Mouse (Mus musculus): ENCODE results near the gene Zscan2. TPM values are rescaled to one million over a fixed set of nuclear protein-coding genes. Genes with fewer than 3 reads are reported as not detected.

Zscan2 gene
- total RNA-seq, 2 experiments from 2014 or later = 6.5 to 6.8 TPM

GRCm38 (mm10) chr7:80843910-80844640 lies 16.6 kb upstream of the Zscan2 start:
- no peak for DNase-seq

GRCm38 (mm10) chr7:80844691-80845090 lies 16.0 kb upstream of the Zscan2 start:
- DNase-seq = no peak

GRCm38 (mm10) chr7:80845621-80846279 lies 15.0 kb upstream of the Zscan2 start:
- DNase-seq = no peak

- DNase-seq = no peak
Observed at GRCm38 (mm10) chr7:80846280-80846678, 14.4 kb upstream of the Zscan2 start.

GRCm38 (mm10) chr7:80846709-80847108 lies 14.0 kb upstream of the Zscan2 start:
- DNase-seq = no peak

GRCm38 (mm10) chr7:80849267-80849666 lies 11.5 kb upstream of the Zscan2 start:
- DNase-seq = no peak

GRCm38 (mm10) chr7:80849710-80850109 lies 11.0 kb upstream of the Zscan2 start:
- DNase-seq = peak; percentile 64

- DNase-seq = no peak
Observed at GRCm38 (mm10) chr7:80850520-80850919, 10.2 kb upstream of the Zscan2 start.

- no peak for DNase-seq
Observed at GRCm38 (mm10) chr7:80853218-80853617, 7.5 kb upstream of the Zscan2 start.

GRCm38 (mm10) chr7:80855316-80855715 lies 5.4 kb upstream of the Zscan2 start:
- no peak for DNase-seq

GRCm38 (mm10) chr7:80857181-80857580 lies 3.5 kb upstream of the Zscan2 start:
- peak; percentile 88 for DNase-seq

- peak; percentile 74 for DNase-seq
Observed at GRCm38 (mm10) chr7:80860227-80860626, 493 bp upstream of the Zscan2 start.

- no peak for DNase-seq
Observed at GRCm38 (mm10) chr7:80862475-80862874, 1.8 kb downstream of the Zscan2 start.

- DNase-seq = no peak
Observed at GRCm38 (mm10) chr7:80863520-80863919, 2.8 kb downstream of the Zscan2 start.

GRCm38 (mm10) chr7:80864151-80864550 lies 3.4 kb downstream of the Zscan2 start:
- DNase-seq = no peak

- no peak for DNase-seq
Observed at GRCm38 (mm10) chr7:80864831-80865230, 4.1 kb downstream of the Zscan2 start.

- DNase-seq = no peak
Observed at GRCm38 (mm10) chr7:80865521-80865920, 4.8 kb downstream of the Zscan2 start.

- no peak for DNase-seq
Observed at GRCm38 (mm10) chr7:80866514-80867147, 5.9 kb downstream of the Zscan2 start.

GRCm38 (mm10) chr7:80868686-80869085 lies 8.0 kb downstream of the Zscan2 start:
- no peak for DNase-seq

- no peak for DNase-seq
Observed at GRCm38 (mm10) chr7:80873038-80873437, 12.3 kb downstream of the Zscan2 start.

- DNase-seq = no peak
Observed at GRCm38 (mm10) chr7:80873631-80874030, 12.9 kb downstream of the Zscan2 start.

GRCm38 (mm10) chr7:80875727-80876126 lies 15.0 kb downstream of the Zscan2 start:
- no peak for DNase-seq

GRCm38 (mm10) chr7:80882830-80883505 lies 22.2 kb downstream of the Zscan2 start:
- peak; percentile 51 for DNase-seq

All from adrenal gland, postnatal 10 days (tissue).